7 mouse cellular contexts compared by ENCODE assay signal in genomic region chr9:120759771-120760170, GRCm38 (mm10).
A peak's percentile ranks its signal among the peaks of the same experiment; 100 is the strongest.
DNase-seq lines count a peak whose midpoint lies in the region; ATAC-seq and TF ChIP-seq lines count a peak whose summit lies in the region.

No protein-coding gene starts in this region.

- no peak overlapping the region for H3K9ac ChIP-seq in MEL (ENCODE audit: control insufficient read depth, low read depth, low read length, poor library complexity, severe bottlenecking)
- H3K9ac ChIP-seq in hindbrain, embryonic 11.5 days (ENCODE audit: low read depth, low read length), result no peak overlapping the region
- no peak overlapping the region for H3K9ac ChIP-seq in stomach, embryonic 14.5 days (replicated peaks; ENCODE audit: low read depth, low read length)
- H3K9ac ChIP-seq in heart, embryonic 11.5 days (ENCODE audit: low read depth, low read length), result no peak overlapping the region

- no peak overlapping the region for H3K4me2 ChIP-seq in hindbrain, embryonic 11.5 days (replicated peaks; ENCODE audit: low read depth, low read length)
- H3K4me2 ChIP-seq in stomach, embryonic 14.5 days (replicated peaks; ENCODE audit: low read depth, low read length), result no peak overlapping the region
- H3K4me2 ChIP-seq in heart, embryonic 11.5 days, result no peak overlapping the region

- no peak for TF ChIP-seq RAD21 in MEL (IDR thresholded peaks at IDR 0.05; ENCODE audit: low read depth, low read length)

- no peaks in the 10 kb centered on the region for H3K79me2 ChIP-seq in MEL (ENCODE audit: control insufficient read depth, insufficient read depth, low read length, poor library complexity)

- H3K4me1 ChIP-seq in MEL (ENCODE audit: control insufficient read depth in 1 of 2, insufficient read depth in 2 of 2, low read length in 2 of 2), result peaks cover 4 to 8% of the 10 kb centered on the region in 2 experiments; a peak in 2 of 4 replicates
- no peaks in the 10 kb centered on the region for H3K4me1 ChIP-seq in hindbrain, embryonic 11.5 days (replicated peaks; ENCODE audit: control insufficient read depth, insufficient read depth, low read length)
- peaks cover 14% of the 10 kb centered on the region; the same call in 1 of the 2 replicates for H3K4me1 ChIP-seq in stomach, embryonic 14.5 days (ENCODE audit: control insufficient read depth, insufficient read depth, low read length)
- no peaks in the 10 kb centered on the region for H3K4me1 ChIP-seq in heart, embryonic 11.5 days (ENCODE audit: control insufficient read depth, insufficient read depth, low read length)

- peaks cover 0 to 2% of the 10 kb centered on the region in 2 experiments; a peak in 1 of 4 replicates for H3K36me3 ChIP-seq in MEL (ENCODE audit: control insufficient read depth in 1 of 2, insufficient read depth in 2 of 2, low read length in 2 of 2)
- no peaks in the 10 kb centered on the region for H3K36me3 ChIP-seq in hindbrain, embryonic 11.5 days (ENCODE audit: control insufficient read depth, insufficient read depth, low read length)
- H3K36me3 ChIP-seq in stomach, embryonic 14.5 days (ENCODE audit: control insufficient read depth, insufficient read depth, low read length), result no peaks in the 10 kb centered on the region
- no peaks in the 10 kb centered on the region for H3K36me3 ChIP-seq in heart, embryonic 11.5 days (ENCODE audit: control insufficient read depth, insufficient read depth, low read length)

- TF ChIP-seq EP300 in MEL (IDR thresholded peaks at IDR 0.05; ENCODE audit: low read depth in 1 of 2, low read length in 2 of 2), result no peak

- TF ChIP-seq CTCF in MEL (IDR thresholded peaks at IDR 0.05 in 2 of 3, conservative IDR thresholded peaks at IDR 0.05 in 1 of 3; ENCODE audit: control insufficient read depth in 1 of 3, insufficient read depth in 1 of 3, low read depth in 2 of 3, low read length in 3 of 3, poor library complexity in 1 of 3, severe bottlenecking in 1 of 3), result no peak

- DNase-seq in ES-CJ7 (ENCODE audit: low read depth, low spot score), result peak; percentile 90
- DNase-seq in MEL (ENCODE audit: low read depth, low spot score), result peak; percentile 21
- no peak for DNase-seq in hindbrain, embryonic 11.5 days (ENCODE audit: low spot score)
- DNase-seq in left cerebral cortex, postnatal 4 days, result peak; percentile 85

- H3K27me3 ChIP-seq in MEL (ENCODE audit: control insufficient read depth in 1 of 2, insufficient read depth in 2 of 2, low read length in 2 of 2), result no peaks in the 10 kb centered on the region
- no peaks in the 10 kb centered on the region for H3K27me3 ChIP-seq in hindbrain, embryonic 11.5 days (ENCODE audit: control insufficient read depth, insufficient read depth, low read length)
- no peaks in the 10 kb centered on the region for H3K27me3 ChIP-seq in stomach, embryonic 14.5 days (ENCODE audit: control insufficient read depth, insufficient read depth, low read length)
- no peaks in the 10 kb centered on the region for H3K27me3 ChIP-seq in heart, embryonic 11.5 days (ENCODE audit: control insufficient read depth, insufficient read depth, low read length)

- H3K27ac ChIP-seq in MEL (ENCODE audit: control insufficient read depth, low read depth, low read length), result no peak overlapping the region
- 0 out of 2 replicates have a peak overlapping the region, but pooled peaks have one; percentile 7 for H3K27ac ChIP-seq in hindbrain, embryonic 11.5 days (ENCODE audit: low read depth, low read length)
- peak overlapping the region; percentile 4; the same call in 1 of the 2 replicates for H3K27ac ChIP-seq in stomach, embryonic 14.5 days (ENCODE audit: low read length)
- no peak overlapping the region for H3K27ac ChIP-seq in heart, embryonic 11.5 days (ENCODE audit: low read depth, low read length)

- WGBS in hindbrain, embryonic 11.5 days, result 54% methylated on average over 5 of the region's 5 CpGs
- WGBS in stomach, embryonic 14.5 days, result 68% methylated on average over 5 of the region's 5 CpGs
- WGBS in heart, embryonic 11.5 days (ENCODE audit: insufficient replicate concordance), result 64% methylated on average over 5 of the region's 5 CpGs

- no peaks in the 10 kb centered on the region for H3K9me3 ChIP-seq in MEL (replicated peaks; ENCODE audit: insufficient read depth, low read length)
- no peaks in the 10 kb centered on the region for H3K9me3 ChIP-seq in hindbrain, embryonic 11.5 days (ENCODE audit: control insufficient read depth, low read length)
- no peaks in the 10 kb centered on the region for H3K9me3 ChIP-seq in stomach, embryonic 14.5 days (ENCODE audit: control insufficient read depth, low read depth, low read length)
- no peaks in the 10 kb centered on the region for H3K9me3 ChIP-seq in heart, embryonic 11.5 days (replicated peaks; ENCODE audit: control insufficient read depth, low read length)

- no peak for TF ChIP-seq POLR2A in MEL (IDR thresholded peaks at IDR 0.05; ENCODE audit: control insufficient read depth in 1 of 2, insufficient read depth in 1 of 2, low read depth in 1 of 2, low read length in 2 of 2, poor library complexity in 1 of 2)

- no peak overlapping the region for H3K4me3 ChIP-seq in MEL (ENCODE audit: control insufficient read depth in 1 of 2, insufficient read depth in 1 of 2, low read depth in 2 of 2, low read length in 2 of 2)
- no peak overlapping the region for H3K4me3 ChIP-seq in hindbrain, embryonic 11.5 days (ENCODE audit: low read depth, low read length)
- no peak overlapping the region for H3K4me3 ChIP-seq in stomach, embryonic 14.5 days (ENCODE audit: low read depth, low read length)
- no peak overlapping the region for H3K4me3 ChIP-seq in heart, embryonic 11.5 days (ENCODE audit: low read depth, low read length)

- intact Hi-C loops in left cerebral cortex, postnatal 4 days (cut with DNase I), result no loop called here

- peak; percentile 64 for ATAC-seq in hindbrain, embryonic 11.5 days (ENCODE audit: low FRiP score)
- ATAC-seq in stomach, embryonic 14.5 days (ENCODE audit: insufficient number of reproducible peaks, insufficient read depth, low FRiP score, low read depth), result no peak
- no peak for ATAC-seq in heart, embryonic 11.5 days (replicated peaks; ENCODE audit: insufficient number of reproducible peaks, low FRiP score, low TSS enrichment)
- no peak for ATAC-seq in CD4-positive, CD25-positive, alpha-beta regulatory T cell, adult 4 months

TF ChIP-seq in MEL, 35 proteins besides CTCF, POLR2A, EP300 and RAD21:
- TF ChIP-seq ZC3H11A (IDR thresholded peaks at IDR 0.05; ENCODE audit: low read depth, low read length), result no peak
- TF ChIP-seq MEF2A (IDR thresholded peaks at IDR 0.05; ENCODE audit: extremely low read depth, insufficient replicate concordance, low read depth, low read length, poor library complexity, severe bottlenecking), result no peak
- TF ChIP-seq RCOR1 (IDR thresholded peaks at IDR 0.05; ENCODE audit: low read depth, low read length), result no peak
- no peak for TF ChIP-seq E2F4 (IDR thresholded peaks at IDR 0.05; ENCODE audit: borderline replicate concordance, low read depth, low read length)
- no peak for TF ChIP-seq TCF12 (IDR thresholded peaks at IDR 0.05; ENCODE audit: low read depth, low read length)
- TF ChIP-seq TBP (IDR thresholded peaks at IDR 0.05; ENCODE audit: low read depth, low read length), result no peak
- TF ChIP-seq MXI1 (IDR thresholded peaks at IDR 0.05; ENCODE audit: low read depth, low read length), result no peak
- no peak for TF ChIP-seq KAT2A (conservative IDR thresholded peaks at IDR 0.05; ENCODE audit: low read depth, low read length)
- no peak for TF ChIP-seq NRF1 (IDR thresholded peaks at IDR 0.05; ENCODE audit: insufficient read depth, low read depth, low read length, poor library complexity, severe bottlenecking)
- no peak for TF ChIP-seq GATA1 (IDR thresholded peaks at IDR 0.05; ENCODE audit: low read depth, low read length)
- TF ChIP-seq USF1 (IDR thresholded peaks at IDR 0.05; ENCODE audit: low read depth, low read length), result no peak
- no peak for TF ChIP-seq MYC (IDR thresholded peaks at IDR 0.05; ENCODE audit: low read depth, low read length)
- no peak for TF ChIP-seq NELFE (IDR thresholded peaks at IDR 0.05; ENCODE audit: low read depth, low read length)
- TF ChIP-seq BHLHE40 (IDR thresholded peaks at IDR 0.05; ENCODE audit: borderline replicate concordance, low read depth, low read length), result no peak
- no peak for TF ChIP-seq MYB (IDR thresholded peaks at IDR 0.05; ENCODE audit: low read depth, low read length)
- no peak for TF ChIP-seq ZNF384 (IDR thresholded peaks at IDR 0.05; ENCODE audit: low read depth, low read length)
- TF ChIP-seq USF2 (IDR thresholded peaks at IDR 0.05; ENCODE audit: borderline replicate concordance in 1 of 2, insufficient read depth in 1 of 2, low read depth in 1 of 2, low read length in 2 of 2), result no peak
- TF ChIP-seq HCFC1 (IDR thresholded peaks at IDR 0.05; ENCODE audit: low read depth, low read length), result no peak
- no peak for TF ChIP-seq CHD2 (IDR thresholded peaks at IDR 0.05; ENCODE audit: low read length)
- TF ChIP-seq MAX (IDR thresholded peaks at IDR 0.05; ENCODE audit: low read length), result no peak

Comparison
In these comparisons a context has a peak if more than half of its experiments do, and no peak if none do; other contexts are left out.
1. H3K27ac ChIP-seq: peak in hindbrain, embryonic 11.5 days (single experiment) and stomach, embryonic 14.5 days (single experiment); none in MEL (single experiment) and heart, embryonic 11.5 days (single experiment).